In the genomic region with DNA sequence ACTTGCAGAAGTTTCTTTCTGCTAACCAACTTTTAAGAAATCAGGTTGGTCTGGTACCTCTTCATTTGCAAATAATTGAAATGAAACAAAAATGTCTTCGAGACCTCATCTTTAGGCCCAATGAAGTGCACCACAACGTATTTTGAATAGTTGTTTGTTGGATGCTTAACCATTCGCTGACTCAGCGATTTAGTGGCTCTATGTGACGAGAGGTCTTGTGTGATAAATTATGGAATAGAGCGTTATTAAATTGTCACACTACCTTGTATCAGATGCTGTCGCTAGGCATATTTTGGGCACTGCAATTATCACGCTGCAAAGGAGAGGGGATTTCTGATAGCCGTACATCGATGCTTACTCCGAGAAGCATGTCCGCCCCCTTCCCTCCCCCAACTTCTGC, we compare ENCODE assay signal across 8 mouse cellular contexts.
A peak's percentile ranks its signal among the peaks of the same experiment; 100 is the strongest.
DNase-seq lines count a peak whose midpoint lies in the region; ATAC-seq and TF ChIP-seq lines count a peak whose summit lies in the region.

No protein-coding gene starts in this region.

- H3K36me3 ChIP-seq in embryonic facial prominence, embryonic 14.5 days (ENCODE audit: control insufficient read depth, insufficient read depth, low read length) = no peaks in the 10 kb centered on the region
- H3K36me3 ChIP-seq in limb, embryonic 10.5 days = no peaks in the 10 kb centered on the region

- peak overlapping the region; percentile 25; the same call in 1 of the 2 replicates for H3K9ac ChIP-seq in embryonic facial prominence, embryonic 14.5 days (ENCODE audit: low read depth, low read length)

- H3K4me3 ChIP-seq in layer of hippocampus, adult 2 months = peak overlapping the region; percentile 58
- peak overlapping the region; percentile 24 for H3K4me3 ChIP-seq in embryonic facial prominence, embryonic 14.5 days (ENCODE audit: low read depth, low read length)
- peak overlapping the region; percentile 52 for H3K4me3 ChIP-seq in limb, embryonic 10.5 days
- no peak overlapping the region for H3K4me3 ChIP-seq in cerebellum, adult 2 months (replicated peaks; ENCODE audit: insufficient read depth, low read depth, low read length)

- H3K27ac ChIP-seq in layer of hippocampus, adult 2 months = no peak overlapping the region
- H3K27ac ChIP-seq in embryonic facial prominence, embryonic 14.5 days (replicated peaks; ENCODE audit: low read depth, low read length) = no peak overlapping the region
- H3K27ac ChIP-seq in limb, embryonic 10.5 days = no peak overlapping the region
- H3K27ac ChIP-seq in cerebellum, adult 2 months (ENCODE audit: insufficient read depth, low read length) = no peak overlapping the region

- no peak for DNase-seq in layer of hippocampus, adult 2 months (ENCODE audit: low spot score in 2 of 2)
- no peak for DNase-seq in layer of hippocampus, postnatal 25 days (ENCODE audit: extremely low spot score in 1 of 2, low spot score in 1 of 2)
- no peak for DNase-seq in embryonic facial prominence, embryonic 14.5 days (ENCODE audit: low spot score)
- DNase-seq in limb, embryonic 10.5 days (ENCODE audit: low spot score) = no peak
- peak; percentile 25 for DNase-seq in retina, embryonic 14.5 days (ENCODE audit: low spot score)
- no peak for DNase-seq in ovary, postnatal 14 days (ENCODE audit: low spot score)
- no peak for DNase-seq in cerebellum, adult 2 months

- 0 out of 2 replicates have a peak, but pooled peaks cover 3% of the 10 kb centered on the region for H3K4me1 ChIP-seq in embryonic facial prominence, embryonic 14.5 days (ENCODE audit: control insufficient read depth, insufficient read depth, low read length)
- H3K4me1 ChIP-seq in limb, embryonic 10.5 days = peaks cover 25% of the 10 kb centered on the region
- H3K4me1 ChIP-seq in cerebellum, adult 2 months (ENCODE audit: control insufficient read depth, insufficient read depth, low read length) = no peaks in the 10 kb centered on the region

- 19% methylated on average over 12 of the region's 12 CpGs for WGBS in embryonic facial prominence, embryonic 14.5 days
- WGBS in limb, embryonic 10.5 days = 24% methylated on average over 12 of the region's 12 CpGs
- WGBS in cerebellum, adult 2 months = 24% methylated on average over 12 of the region's 12 CpGs

- peak overlapping the region; percentile 48 for H3K4me2 ChIP-seq in embryonic facial prominence, embryonic 14.5 days (ENCODE audit: low read depth, low read length)

- H3K27me3 ChIP-seq in embryonic facial prominence, embryonic 14.5 days (replicated peaks; ENCODE audit: control insufficient read depth, insufficient read depth, low read length) = peaks cover 4% of the 10 kb centered on the region; the same call in 1 of the 2 replicates
- H3K27me3 ChIP-seq in limb, embryonic 10.5 days (ENCODE audit: low read depth, poor library complexity, severe bottlenecking) = no peaks in the 10 kb centered on the region
- no peaks in the 10 kb centered on the region; the same call in 1 of the 2 replicates for H3K27me3 ChIP-seq in cerebellum, adult 2 months (ENCODE audit: control insufficient read depth, insufficient read depth, low read length)

- H3K9me3 ChIP-seq in embryonic facial prominence, embryonic 14.5 days (ENCODE audit: control insufficient read depth, low read length) = no peaks in the 10 kb centered on the region
- no peaks in the 10 kb centered on the region for H3K9me3 ChIP-seq in limb, embryonic 10.5 days (replicated peaks)

- no peak for TF ChIP-seq CTCF in layer of hippocampus, adult 2 months (conservative IDR thresholded peaks at IDR 0.05)
- no peak for TF ChIP-seq CTCF in cerebellum, adult 2 months (IDR thresholded peaks at IDR 0.05; ENCODE audit: borderline replicate concordance, insufficient read depth, low read depth, low read length)

- no peak for ATAC-seq in embryonic facial prominence, embryonic 14.5 days (ENCODE audit: low read depth)
- no peak for ATAC-seq in erythroid progenitor cell, adult 5-6 weeks (replicated peaks; ENCODE audit: low FRiP score, poor library complexity, severe bottlenecking)

- TF ChIP-seq POLR2A in cerebellum, adult 2 months (IDR thresholded peaks at IDR 0.05; ENCODE audit: borderline replicate concordance, insufficient read depth, low read length) = no peak
